Mouse (Mus musculus) c-Kit-positive CD71-positive TER-119-negative erythroid progenitor cells, embryonic 14.5 days (primary cell): ENCODE results near the gene Samt4.
"Not testable (repeated sequence)": the region's sequence is repeated elsewhere in the genome, so short reads cannot be mapped to it uniquely, and the experiment has no call there.

Experiments
- DNase-seq: peaks from one replicate; pipeline ENCODE4 v3.0.0-alpha.2; 2013; ENCODE audit warnings: low read depth

Samt4 gene

GRCm38 (mm10) chrX:154481702-154482101, at the start of gene Samt4:
Gene Samt4, plus strand, starts transcription at chrX:154482002.
- DNase-seq = no peak

GRCm38 (mm10) chrX:154443696-154444095, 38.1 kb upstream of the Samt4 start:
- not testable (repeated sequence) for DNase-seq

- not testable (repeated sequence) for DNase-seq
Measured at GRCm38 (mm10) chrX:154468386-154468785, 13.4 kb upstream of the Samt4 start.
